Mouse (Mus musculus): ENCODE data around the gene Lnx2.

DNA sequence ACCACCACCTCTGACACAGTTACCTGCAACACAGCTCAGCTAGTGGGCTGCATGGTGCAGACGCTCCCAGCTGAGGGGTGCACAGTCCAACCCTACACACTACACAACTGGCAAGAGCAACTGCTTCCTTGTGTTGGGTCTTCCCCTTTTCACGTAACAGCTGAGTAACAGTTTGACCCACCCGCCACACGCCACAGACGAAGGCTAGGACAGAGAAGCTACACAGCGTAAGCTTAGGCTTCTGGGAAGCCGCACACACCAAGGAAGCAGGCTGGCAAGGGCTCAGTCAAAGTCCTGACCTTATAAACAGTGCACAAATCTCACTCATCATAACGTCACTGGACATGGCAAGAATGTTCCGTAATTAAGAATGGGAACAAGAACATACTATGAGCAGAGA lies 17.1 kb downstream of the Lnx2 start:
- TF ChIP-seq CTCF (IDR thresholded peaks at IDR 0.05; ENCODE audit: borderline replicate concordance, insufficient read depth, low read length) (no peak), POLR2A (IDR thresholded peaks at IDR 0.05; ENCODE audit: low read depth, low read length) (no peak)
